Mouse (Mus musculus): Measurements from ENCODE around the gene Slc41a2.
A peak's percentile ranks its signal among the peaks of the same experiment; 100 is the strongest.

The Slc41a2 gene

DNA sequence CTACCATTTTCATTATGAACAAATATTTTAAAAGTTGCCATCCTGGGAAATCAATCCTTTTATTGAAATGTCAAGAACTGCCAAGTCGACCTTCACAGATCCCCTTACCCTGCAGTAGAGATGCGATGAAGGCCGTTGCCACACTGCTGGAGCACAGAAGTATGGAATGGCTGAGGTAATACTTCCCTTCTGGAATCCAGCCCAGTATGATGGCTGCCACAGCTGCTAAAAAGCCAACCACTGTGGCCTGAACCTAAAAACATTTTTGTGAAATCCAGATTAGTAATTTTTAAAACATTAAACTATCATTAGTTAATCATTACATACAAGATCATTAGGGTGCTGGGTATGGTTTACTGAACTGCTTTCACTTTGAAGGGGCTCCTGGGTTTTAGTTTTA lies 36.6 kb downstream of the Slc41a2 start:
- DNase-seq: no peak

DNA sequence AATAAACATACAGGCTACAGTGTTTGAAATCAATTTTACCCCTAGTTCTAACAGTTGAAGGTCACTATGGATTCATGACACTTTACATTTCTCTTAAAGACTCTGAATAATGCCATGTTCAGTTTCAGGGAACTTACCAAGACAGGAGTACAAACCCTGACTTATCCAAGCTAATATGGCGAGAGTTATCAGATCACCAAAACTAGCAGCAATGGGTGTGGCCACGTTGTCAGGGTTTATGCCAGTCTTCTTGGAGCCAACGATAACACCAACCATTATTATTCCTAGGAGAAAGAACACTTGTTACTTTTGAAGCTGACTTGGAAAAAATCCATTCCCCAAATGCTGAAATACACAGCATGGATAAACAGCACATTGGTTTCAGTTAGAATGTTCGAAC lies 40.7 kb downstream of the Slc41a2 start:
- no peak for DNase-seq

DNA sequence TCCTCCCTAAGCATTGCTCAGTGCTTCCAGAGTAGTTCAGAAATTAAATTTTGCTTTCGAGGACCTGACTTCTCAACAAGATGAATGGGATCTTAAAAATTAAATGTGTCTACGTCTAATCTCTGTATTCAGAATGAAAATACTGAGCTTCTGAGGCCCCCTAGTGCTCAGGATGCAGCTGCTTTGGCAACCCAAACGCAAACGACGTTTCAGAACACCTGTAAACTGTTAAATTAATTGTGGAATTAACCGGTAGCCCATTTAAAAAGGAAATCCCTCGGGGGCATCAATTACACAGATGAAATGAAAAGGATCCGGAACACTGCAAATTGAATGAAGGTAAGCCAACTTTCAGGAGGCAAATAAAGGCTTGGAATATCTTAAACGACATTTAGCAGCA lies 42.9 kb downstream of the Slc41a2 start:
- DNase-seq: peak; percentile 10

DNA sequence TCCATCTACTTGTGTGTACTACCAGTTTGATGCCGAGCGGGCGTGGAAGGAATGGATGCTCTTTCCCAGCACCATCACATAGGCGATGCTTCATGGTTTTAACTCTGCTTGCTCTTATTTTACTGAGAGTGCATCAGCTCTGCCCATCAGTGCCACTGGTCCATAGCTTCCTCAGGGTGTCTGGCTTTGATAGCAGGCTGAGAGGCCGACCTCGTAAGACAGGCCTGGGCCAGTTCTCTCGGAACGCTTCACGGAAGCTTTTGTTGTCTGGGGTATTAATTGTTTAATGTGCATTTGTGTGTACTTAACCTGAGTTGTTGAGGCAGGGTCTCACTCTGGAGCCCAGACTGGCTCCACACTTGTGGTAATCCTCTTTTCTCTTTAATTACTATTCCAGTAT lies 44.3 kb downstream of the Slc41a2 start:
- DNase-seq: no peak

DNA sequence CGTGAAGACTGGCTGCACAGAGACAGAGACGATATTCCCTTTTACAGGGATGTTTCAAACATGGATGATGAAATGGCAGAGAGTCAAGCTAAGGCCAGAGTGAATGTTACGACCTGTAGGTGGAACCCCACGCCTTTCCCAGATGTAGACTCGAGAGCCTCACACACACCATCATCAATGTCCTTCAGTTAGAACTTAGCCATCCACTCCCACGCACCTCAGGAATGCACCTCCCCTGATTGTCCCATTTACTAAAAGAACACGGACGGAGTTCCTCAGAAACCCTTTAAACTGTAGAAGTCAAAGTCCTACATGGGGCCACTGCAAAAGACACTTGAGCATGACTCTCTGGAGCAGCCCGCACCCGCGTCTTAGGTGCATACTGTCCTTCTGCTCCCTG lies 46.0 kb downstream of the Slc41a2 start:
- DNase-seq: no peak

DNA sequence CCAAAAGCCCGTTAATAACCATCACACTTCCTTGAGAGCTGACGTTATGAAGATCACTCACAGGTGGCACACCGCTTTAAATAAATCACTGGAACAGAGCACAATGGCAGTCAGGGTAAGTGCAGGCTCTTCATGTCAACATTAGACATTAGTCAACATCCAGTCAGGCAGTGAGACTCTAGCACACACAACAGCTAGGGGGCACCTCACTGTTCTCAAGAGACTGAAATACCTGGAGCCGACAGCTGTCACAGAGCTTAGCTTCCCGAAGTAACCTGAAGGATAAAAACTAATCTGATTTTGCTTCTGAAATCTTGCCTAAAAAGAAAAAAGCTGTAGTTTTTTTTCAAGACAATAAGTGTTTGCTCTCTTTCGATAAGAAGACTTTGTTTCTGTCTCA lies 49.9 kb downstream of the Slc41a2 start:
- DNase-seq: peak; percentile 46

DNA sequence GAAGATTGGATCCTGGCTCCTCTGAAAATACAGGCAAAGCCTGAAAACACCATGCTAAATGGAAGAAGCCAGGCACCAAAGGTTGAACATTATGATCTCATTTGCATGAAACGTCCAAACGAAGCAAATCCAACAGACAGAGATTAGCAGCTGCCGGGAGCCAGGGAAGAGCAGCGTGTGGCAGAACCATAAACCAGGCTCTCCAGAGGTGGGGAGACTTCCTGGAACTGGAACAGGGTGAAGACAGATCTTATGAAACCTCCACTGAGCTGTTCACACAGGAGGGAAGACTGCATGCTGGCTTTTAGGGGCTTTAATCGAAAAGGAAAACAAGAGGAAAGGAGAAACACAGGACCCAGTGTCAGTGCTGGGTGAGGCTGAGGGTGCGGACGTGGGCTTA lies 51.3 kb downstream of the Slc41a2 start:
- no peak for DNase-seq

DNA sequence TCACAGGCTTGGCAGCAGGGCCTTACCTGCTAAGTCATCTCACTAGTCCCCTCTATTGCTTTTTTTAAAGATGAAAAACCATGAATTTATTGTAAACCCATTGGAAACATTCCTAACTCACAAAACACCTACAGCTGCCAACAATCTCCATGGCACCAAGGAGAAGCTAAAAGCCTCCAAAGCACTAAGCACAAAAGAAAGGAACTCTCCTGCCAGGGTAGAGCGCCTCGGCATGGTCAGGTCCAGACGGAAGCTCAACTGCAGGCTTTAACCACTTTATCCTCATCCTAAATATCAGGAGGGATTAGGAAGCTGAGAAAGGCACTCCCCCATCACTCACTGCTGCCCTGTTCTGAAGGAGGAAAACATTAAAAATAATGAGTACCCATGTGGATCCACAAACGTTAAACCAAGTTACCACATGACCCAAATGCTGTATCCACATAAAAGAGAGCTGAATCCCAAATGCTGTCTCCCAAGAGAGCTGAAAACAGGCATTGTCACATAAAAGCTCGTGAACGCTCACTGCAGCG lies 51.9 kb downstream of the Slc41a2 start:
- no peak for DNase-seq

DNA sequence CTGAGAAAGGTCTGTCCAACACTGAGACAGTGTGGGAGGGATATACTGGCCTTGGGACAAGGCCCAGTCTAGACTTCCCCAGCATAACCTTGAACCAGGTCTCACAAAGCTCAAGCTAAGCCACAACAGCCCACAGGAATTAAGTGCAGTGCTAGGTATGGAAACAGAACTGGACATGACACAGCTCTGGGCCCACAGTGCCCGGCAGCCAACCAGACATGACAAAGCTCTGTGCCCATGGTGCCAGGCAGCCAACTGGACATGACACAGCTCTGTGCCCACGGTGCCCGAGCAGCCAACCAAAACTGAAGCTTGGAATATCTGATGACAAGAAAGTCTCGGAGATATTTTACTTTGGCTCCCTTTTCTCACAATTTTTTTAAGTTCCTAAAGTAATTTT lies 52.8 kb downstream of the Slc41a2 start:
- DNase-seq: no peak

DNA sequence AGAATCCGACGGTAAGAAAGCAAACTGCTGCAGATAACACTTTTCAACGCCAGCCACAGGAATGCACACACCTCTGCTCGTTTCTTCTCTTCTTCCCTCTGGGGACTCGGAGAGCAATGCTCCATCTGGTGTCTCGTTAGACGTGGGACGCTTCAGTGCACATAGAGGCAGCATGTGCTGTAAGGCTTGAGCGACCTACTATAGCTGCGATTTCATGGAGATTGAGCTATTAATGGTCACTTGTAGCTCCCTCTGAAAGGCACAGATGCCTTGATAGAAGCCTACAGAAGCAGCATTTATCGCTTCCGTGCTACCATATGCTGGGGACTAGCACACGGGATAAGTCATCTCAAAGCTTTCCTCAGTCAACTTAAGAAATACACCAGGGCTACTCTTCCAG lies 71.0 kb downstream of the Slc41a2 start:
- DNase-seq: no peak

DNA sequence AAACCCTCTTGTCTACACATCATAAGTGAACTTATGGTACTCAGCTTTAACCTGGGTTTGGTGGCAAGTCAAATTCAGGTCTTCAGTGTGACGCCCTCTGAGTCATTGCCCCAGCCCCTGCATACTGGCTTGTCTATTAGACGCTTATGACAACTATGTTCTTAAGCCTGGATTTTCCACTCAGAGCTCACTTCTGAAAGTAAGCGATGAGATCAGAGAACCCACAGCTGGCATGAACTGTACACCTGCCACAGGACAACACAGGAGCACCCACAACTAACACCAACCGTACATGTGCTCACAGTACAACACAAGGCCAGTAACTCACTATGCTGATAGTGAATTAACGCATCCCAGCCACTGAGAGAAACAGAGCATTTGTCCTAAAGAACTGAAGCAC lies 71.4 kb downstream of the Slc41a2 start:
- DNase-seq: no peak

DNA sequence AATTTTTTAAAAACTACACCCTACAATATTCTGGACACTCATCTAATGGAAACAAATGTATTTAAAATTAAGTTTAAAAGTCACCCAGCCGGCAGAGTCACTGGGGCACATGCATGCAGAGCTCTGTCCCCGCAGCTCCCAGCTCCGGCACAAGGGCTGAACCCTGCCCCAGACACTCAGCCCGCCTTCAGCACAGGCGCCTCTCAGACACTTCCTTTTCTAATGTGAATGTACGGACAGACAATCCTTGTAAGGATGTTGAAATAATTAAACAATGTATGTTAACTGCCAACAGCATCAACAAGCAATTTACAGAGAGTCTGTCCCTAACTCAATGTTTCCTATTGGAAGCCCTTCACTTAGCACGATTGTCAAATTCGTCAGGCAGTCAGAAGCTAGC lies 73.0 kb downstream of the Slc41a2 start:
- no peak for DNase-seq

DNA sequence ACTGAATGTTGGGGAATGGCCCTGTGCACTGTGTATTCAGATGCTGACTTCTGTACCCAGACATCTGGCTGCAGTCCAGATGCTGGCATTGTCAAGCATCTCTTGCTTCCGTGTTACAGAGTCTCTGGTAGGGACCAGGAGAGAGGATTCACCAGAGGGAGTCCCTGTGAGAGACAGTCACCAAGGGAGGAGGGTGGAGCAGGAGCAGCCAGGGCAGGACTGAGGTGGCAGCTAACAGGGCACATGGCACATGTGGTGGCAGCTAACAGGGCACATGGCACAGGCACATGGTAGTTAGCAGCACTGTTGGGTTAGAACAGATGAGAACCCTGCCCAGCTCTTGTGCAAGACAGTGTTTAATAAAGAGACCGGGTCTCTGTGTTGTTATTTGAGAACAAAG lies 73.6 kb downstream of the Slc41a2 start:
- DNase-seq: no peak

DNA sequence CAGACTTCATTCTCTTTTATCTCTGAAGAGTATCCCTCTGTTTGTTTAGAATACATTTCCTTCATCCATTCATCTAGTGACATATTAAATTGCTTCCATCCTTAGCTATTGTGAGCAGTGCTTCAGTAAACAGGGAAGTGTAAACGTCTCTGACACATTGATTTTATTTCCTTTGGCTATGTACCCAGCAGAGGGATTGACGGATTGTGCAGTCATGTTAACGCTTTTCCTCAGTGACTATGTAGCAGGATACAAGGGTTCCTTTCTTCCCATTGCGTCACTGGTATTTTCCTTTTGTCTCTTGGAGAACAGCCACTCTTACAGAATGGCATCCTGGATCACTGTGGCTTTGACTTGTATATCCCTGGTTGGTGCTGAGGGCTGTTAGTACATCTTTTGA lies 76.4 kb downstream of the Slc41a2 start:
- DNase-seq: no peak

DNA sequence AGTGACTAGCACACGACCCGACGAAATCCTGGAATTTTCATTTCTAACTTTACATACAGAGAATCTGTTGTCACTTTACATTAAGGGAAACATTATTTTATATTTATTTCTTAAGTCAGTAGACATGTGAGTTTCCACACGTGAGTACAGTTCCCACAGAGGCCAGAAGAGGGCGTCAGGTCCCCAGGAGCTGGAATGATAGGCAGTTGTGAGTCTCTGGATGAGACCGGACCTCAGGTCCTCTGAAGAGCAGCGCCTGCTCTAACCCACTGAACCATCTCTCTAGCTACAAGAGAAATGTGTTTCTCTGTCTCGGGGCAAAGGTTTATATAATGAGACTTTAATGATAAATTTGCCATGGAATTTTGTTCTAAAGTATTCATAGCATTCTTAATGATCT lies 86.3 kb downstream of the Slc41a2 start:
- peak; percentile 17 for DNase-seq

DNA sequence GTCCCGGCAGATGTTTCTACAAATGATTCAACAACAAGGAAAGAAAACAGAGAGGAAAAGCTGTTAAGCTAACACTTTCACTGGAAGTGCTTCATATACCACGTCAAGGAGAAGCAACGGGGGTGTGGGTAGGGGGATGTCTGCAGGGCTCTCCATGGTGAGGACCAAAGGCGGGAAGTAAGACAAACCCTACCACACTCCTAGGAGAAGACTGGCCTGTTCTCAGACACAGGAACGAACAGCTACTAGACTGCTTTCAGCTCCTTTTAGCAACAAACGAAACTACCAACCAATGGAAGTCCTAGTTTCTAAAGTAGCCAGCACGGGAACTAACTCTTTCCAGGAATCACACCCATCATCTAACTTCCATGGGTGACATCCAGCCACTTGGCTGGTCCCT lies 89.6 kb downstream of the Slc41a2 start:
- DNase-seq: no peak

DNA sequence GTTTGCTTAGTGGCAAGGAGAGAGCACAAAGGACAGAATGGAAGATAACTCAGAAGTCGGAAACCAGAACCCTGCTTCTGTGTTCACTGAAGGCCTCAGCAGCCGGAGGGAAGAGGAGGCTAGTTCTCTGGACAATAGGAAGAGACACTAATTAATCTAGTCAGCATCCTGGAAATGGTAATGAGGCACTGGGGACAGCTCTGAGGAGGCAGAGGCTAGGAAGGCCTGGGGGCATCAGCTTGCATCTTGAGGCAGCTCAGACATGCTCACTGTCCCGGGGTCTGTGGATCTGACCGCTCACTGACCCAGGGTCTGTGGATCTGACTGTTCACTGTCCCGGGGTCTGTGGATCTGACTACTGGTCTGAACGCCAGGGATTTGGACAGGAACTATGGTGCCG lies 92.0 kb downstream of the Slc41a2 start:
- no peak for DNase-seq

DNA sequence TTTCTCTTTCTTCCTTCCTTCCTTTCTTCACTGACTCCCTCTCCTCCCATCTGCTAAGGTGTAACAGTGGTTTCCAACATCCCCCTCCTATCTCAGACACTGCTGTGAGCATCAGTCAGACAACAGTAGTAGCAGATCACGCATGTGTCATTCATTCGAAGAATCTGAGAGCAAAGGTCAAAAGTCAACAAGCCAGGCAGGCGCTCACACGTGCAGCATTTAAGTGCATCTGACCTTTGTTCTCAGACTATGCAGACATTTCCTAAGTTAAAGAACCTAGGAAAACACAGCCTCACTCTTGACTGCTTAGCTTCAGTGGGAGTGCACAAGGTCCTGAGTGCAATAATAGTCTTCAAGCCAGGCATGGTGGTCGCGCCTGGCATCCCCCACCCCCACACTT lies 93.6 kb downstream of the Slc41a2 start:
- DNase-seq: no peak

DNA sequence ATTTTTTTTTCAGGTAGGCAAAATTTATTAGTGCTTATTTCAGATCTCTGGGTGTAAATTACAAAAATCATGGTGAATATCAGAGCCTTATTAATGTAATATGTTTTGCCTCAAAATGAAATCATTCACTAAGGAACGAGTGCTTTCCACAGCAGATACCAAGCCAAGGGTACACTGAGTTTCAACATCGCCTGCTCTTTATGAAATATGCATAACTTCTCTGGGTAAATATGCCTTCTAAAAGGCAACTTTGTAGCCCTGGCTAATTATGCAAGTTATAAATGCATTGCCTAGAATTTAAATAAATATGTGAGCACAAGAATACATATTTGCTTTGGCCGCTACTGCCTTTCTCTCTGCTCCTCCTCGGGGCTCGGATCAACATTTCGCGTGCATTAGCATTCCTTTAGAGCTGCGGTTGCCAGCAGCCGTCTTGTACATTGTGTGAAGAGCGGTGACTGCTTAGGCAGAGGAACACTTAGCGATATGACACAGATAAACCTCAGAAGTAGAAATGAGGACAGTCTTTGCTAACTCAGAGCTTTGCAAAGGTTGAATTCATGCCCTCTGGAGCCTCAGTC lies 95.5 kb downstream of the Slc41a2 start:
- peak; percentile 44 for DNase-seq

DNA sequence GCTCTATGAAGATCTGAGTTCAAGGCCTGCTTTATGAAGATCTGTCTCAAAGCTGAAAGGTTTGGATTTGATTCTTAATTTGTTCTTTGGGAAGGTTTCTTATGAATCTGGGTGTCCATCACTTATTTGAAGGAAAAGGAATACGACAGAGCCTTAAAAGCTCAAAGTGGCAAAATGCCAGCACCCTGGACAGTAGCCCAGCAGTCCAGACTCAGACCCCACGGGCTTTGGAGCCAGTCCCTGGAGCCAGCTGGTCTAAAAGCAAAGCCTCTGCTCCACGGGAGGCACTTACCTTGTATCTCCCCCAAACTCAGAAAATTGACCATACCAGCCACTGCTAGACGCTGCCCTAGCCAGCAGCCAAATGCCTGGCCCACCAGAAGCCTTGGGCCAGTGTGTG lies 103.3 kb downstream of the Slc41a2 start:
- DNase-seq: no peak

DNA sequence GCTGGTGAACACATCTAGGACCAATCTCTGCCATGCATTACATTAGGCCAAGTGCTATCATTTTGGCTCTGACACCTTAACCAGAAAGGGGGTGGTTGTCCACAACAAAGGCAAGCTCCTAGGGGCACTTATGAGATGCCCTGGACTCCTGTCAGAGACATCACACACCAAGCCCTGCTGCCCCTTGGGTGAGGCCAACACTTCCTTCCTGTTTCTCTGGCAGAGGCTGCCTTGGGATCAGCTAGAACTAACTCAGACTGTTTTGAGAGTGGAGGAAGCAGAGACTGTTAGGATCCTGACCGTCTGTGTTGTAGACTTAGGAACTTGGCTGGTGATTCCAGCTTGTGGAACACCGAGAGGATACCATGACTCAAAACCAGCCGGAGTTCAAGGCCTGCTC lies 103.7 kb downstream of the Slc41a2 start:
- peak; percentile 10 for DNase-seq

DNA sequence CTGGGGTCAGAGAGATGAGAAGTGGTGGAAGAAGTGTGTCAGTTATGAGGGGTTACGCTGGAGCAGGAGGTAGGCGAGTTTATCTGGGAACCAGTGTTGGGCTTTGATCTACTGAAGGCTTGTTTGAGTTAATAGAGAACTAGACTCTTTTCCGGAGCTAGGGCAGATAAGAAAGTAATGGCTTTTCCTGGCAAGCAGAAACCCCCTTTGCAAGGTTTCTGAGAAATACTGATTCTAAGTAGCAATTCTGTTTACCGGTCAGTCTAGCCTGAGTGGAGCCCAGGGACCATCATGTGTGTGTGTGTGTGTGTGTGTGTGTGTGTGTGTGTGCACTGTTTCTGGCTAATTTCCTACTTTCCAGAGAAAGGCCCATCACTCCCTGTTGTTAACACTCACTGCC lies 109.1 kb downstream of the Slc41a2 start:
- no peak for DNase-seq

DNA sequence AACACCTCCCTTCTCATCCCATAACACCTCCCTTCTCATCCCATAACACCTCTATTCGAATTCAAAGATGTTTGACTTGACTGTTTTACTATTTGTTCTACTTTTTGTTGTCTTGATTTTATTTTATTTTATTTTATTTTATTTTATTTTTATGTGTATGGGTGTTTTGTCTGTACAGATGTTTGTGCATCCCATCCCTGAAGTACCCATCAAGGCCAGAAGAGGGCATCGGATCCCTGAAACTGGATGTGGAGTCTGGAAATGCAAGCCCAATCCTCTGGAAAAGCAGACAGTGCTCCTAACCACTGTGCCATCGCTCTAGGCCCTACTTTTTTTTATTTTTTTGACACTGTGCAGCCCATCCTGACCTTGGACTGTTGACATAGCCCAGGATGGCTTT lies 112.7 kb downstream of the Slc41a2 start:
- DNase-seq: peak; percentile 45

DNA sequence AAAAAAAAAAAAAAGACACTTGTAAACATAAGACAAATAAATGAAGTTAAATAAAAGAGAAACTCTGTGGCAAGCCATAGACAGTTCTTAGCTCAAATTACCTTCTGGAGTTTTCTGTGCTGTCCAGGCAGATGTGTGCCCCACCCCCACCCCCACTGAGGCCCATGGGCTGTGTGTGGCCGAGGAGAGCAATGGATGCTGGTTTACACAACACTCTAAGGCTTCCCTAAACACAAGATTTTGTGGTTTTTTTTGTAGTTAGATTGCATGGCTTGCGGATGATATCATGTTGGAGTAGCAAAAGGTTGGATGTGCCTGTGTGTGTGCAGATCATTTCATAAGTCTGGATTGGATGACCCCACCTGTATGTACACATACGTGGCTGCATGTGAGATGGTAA lies 116.8 kb downstream of the Slc41a2 start:
- no peak for DNase-seq

DNA sequence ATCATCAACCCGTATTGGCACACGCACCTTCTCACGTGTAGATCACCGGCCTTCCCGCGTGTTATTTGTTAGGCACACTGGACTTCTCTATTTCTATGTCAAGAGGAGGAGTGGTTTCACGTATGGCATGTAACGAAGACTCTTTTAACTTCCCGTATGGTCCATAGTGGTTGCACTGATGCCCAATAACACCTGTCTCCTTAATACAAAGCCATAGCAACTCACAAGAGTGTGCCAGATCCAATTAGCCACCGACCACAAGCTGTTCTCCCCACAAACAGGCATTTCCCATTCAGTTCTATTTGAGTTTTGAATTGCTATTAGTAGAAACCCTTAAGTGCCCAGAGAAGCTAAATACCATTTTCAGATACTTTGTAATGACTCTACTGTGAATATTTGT lies 117.5 kb downstream of the Slc41a2 start:
- DNase-seq: no peak

DNA sequence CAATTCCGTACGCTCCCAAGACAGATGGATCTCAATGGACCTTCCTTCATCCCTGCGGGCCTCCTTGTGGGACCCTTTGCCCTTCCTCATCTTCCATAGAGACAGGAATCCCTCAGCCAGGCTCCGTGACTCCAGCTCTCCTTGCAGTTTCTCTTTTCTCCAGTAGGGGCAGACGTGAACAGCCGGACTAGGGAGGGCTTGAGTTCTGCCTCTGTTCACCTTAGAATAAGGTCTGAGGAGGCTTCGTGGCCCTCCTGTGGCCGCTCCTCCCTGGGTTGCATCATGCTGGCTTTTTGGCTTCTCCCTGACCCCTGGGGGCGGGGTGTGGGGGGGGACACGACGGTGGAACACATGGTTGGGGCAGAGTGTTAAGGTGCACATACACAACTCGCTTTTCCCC lies 118.0 kb downstream of the Slc41a2 start:
- peak; percentile 78 for DNase-seq
